Mouse (Mus musculus): ENCODE data around the gene Aldh1l1.

GRCm38 (mm10) chr6:90540520-90540919, 54.3 kb downstream of the Aldh1l1 start:
- TF ChIP-seq POLR2AphosphoS5 (IDR thresholded peaks at IDR 0.05; ENCODE audit: insufficient replicate concordance, low read depth, low read length) = no peak
- TF ChIP-seq CTCF (IDR thresholded peaks at IDR 0.05; ENCODE audit: low read depth, low read length) = no peak
- no peak for TF ChIP-seq GATA1 (IDR thresholded peaks at IDR 0.05; ENCODE audit: borderline replicate concordance, low read length)
- TF ChIP-seq TAL1 (conservative IDR thresholded peaks at IDR 0.05; ENCODE audit: low read depth, low read length) = no peak

All from G1E (cell line).